Mouse (Mus musculus) heart, embryonic 13.5 days (tissue): ENCODE results near the gene Scp2. TPM values are rescaled to one million over a fixed set of nuclear protein-coding genes. Genes with fewer than 3 reads are reported as not detected.
A peak's percentile ranks its signal among the peaks of the same experiment; 100 is the strongest.

Experiments used
- ATAC-seq: fragments of 200-750 bp; cut with Nextera tagmentation; 2 replicates; pipeline ENCODE4 v1.8.0; 2017; ENCODE audit warnings: moderate TSS enrichment; ENCODE audit not compliant: insufficient number of reproducible peaks, low FRiP score, low TSS enrichment; ENCODE audit errors: extremely low read depth
- H3K27ac ChIP-seq: fragments of 300-500 bp; sonication (generic); replicated peaks from 2 replicates; pipeline ENCODE4 v1.5.1; 2015; ENCODE audit warnings: moderate library complexity, mild to moderate bottlenecking, inconsistent platforms
- H3K27me3 ChIP-seq: fragments of 300-500 bp; sonication (generic); replicated peaks from 2 replicates; pipeline ENCODE4 v1.6.1; 2015; ENCODE audit warnings: mild to moderate bottlenecking, inconsistent platforms
- H3K36me3 ChIP-seq: fragments of 300-500 bp; sonication (generic); 2 replicates; pipeline ENCODE4 v1.6.1; 2015; ENCODE audit warnings: mild to moderate bottlenecking, inconsistent platforms
- H3K4me1 ChIP-seq: fragments of 300-500 bp; sonication (generic); 2 replicates; pipeline ENCODE4 v1.6.1; 2015; ENCODE audit warnings: inconsistent platforms
- H3K4me2 ChIP-seq: fragments of 300-500 bp; sonication (generic); 2 replicates; pipeline ENCODE4 v1.6.1; 2015; ENCODE audit warnings: inconsistent platforms, mild to moderate bottlenecking, moderate library complexity
- H3K4me3 ChIP-seq: fragments of 300-500 bp; sonication (generic); 2 replicates; pipeline ENCODE4 v1.5.1; 2015; ENCODE audit warnings: moderate library complexity, mild to moderate bottlenecking, inconsistent platforms
- H3K9ac ChIP-seq: fragments of 300-500 bp; sonication (generic); 2 replicates; pipeline ENCODE4 v1.6.1; 2015; ENCODE audit warnings: inconsistent platforms, mild to moderate bottlenecking, moderate library complexity
- H3K9me3 ChIP-seq: fragments of 300-500 bp; sonication (generic); 2 replicates; pipeline ENCODE4 v1.6.1; 2016; ENCODE audit warnings: inconsistent platforms
- WGBS: fragments of 180-500 bp; shearing (Covaris S2); methylation state at CpG from one replicate; pipeline ENCODE4 v1.1.7; 2015; ENCODE audit warnings: mixed read lengths; 5-methylcytosine and 5-hydroxymethylcytosine counted together
- polyA plus RNA-seq: library from polyadenylated mRNA; unstranded; fragments of >200 nt; fragmentation: Nextera tagmentation; extraction: Ambion mirVana; gene quantifications from 2 replicates; pipeline ENCODE4 v1.2.1, GENCODE M21; 2015

The Scp2 gene
- polyA plus RNA-seq, 1 experiment from 2014 or later: 169 TPM

- H3K9me3 ChIP-seq: peaks cover 8% of the 10 kb centered on the region; the same call in 1 of the 2 replicates
Measured at GRCm38 (mm10) chr4:108016321-108016720, 128.5 kb downstream of the Scp2 start.

GRCm38 (mm10) chr4:108015067-108015765 lies 129.6 kb downstream of the Scp2 start:
- Histone ChIP-seq H3K4me1 (peaks cover 23% of the 10 kb centered on the region), H3K4me3 (no peak overlapping the region), H3K9me3 (peaks cover 3% of the 10 kb centered on the region; the same call in 1 of the 2 replicates), H3K27me3 (peaks cover 6% of the 10 kb centered on the region; the same call in 1 of the 2 replicates), H3K4me2 (no peak overlapping the region), H3K9ac (no peak overlapping the region), H3K27ac (no peak overlapping the region), H3K36me3 (no peaks in the 10 kb centered on the region)
- no peak for ATAC-seq
- WGBS: 65% methylated on average over 14 of the region's 14 CpGs

More at GRCm38 (mm10) chr4:108016321-108016720, 128.5 kb downstream of the Scp2 start:
- Histone ChIP-seq H3K4me3 (no peak overlapping the region), H3K4me1 (peaks cover 23% of the 10 kb centered on the region), H3K9ac (no peak overlapping the region), H3K36me3 (no peaks in the 10 kb centered on the region), H3K4me2 (no peak overlapping the region), H3K27ac (no peak overlapping the region), H3K27me3 (peaks cover 6% of the 10 kb centered on the region; the same call in 1 of the 2 replicates)
- ATAC-seq: no peak
- WGBS: 69% methylated on average over 3 of the region's 3 CpGs

GRCm38 (mm10) chr4:108014466-108014865 lies 130.3 kb downstream of the Scp2 start:
- H3K9me3 ChIP-seq: no peaks in the 10 kb centered on the region
- no peak for ATAC-seq
- H3K4me1 ChIP-seq: peaks cover 21% of the 10 kb centered on the region
- 86% methylated on average over 2 of the region's 2 CpGs for WGBS
- H3K4me2 ChIP-seq: no peak overlapping the region
- peaks cover 6% of the 10 kb centered on the region for H3K27me3 ChIP-seq
- H3K36me3 ChIP-seq: no peaks in the 10 kb centered on the region
- H3K27ac ChIP-seq: no peak overlapping the region
- no peak overlapping the region for H3K4me3 ChIP-seq
- H3K9ac ChIP-seq: no peak overlapping the region

- H3K9me3 ChIP-seq: no peaks in the 10 kb centered on the region
- WGBS: 49% methylated on average over 8 of the region's 8 CpGs
- ATAC-seq: no peak
- no peak overlapping the region for H3K9ac ChIP-seq
- H3K4me3 ChIP-seq: no peak overlapping the region
- peaks cover 17% of the 10 kb centered on the region for H3K27me3 ChIP-seq
- H3K4me2 ChIP-seq: no peak overlapping the region
- H3K36me3 ChIP-seq: no peaks in the 10 kb centered on the region
- peaks cover 14% of the 10 kb centered on the region for H3K4me1 ChIP-seq
- H3K27ac ChIP-seq: no peak overlapping the region
Measured at GRCm38 (mm10) chr4:108008541-108008940, 136.3 kb downstream of the Scp2 start.

- no peak overlapping the region for H3K27ac ChIP-seq
- peaks cover 17% of the 10 kb centered on the region for H3K27me3 ChIP-seq
- no peak overlapping the region for H3K9ac ChIP-seq
- no peak overlapping the region for H3K4me2 ChIP-seq
- whole genome bisulfite sequencing: 72% methylated on average over 7 of the region's 7 CpGs
- H3K4me1 ChIP-seq: peaks cover 14% of the 10 kb centered on the region
- H3K4me3 ChIP-seq: no peak overlapping the region
- H3K9me3 ChIP-seq: no peaks in the 10 kb centered on the region
- H3K36me3 ChIP-seq: no peaks in the 10 kb centered on the region
- no peak for ATAC-seq
Measured at GRCm38 (mm10) chr4:108007532-108008103, 137.2 kb downstream of the Scp2 start.

- Histone ChIP-seq H3K4me2 (no peak overlapping the region), H3K9ac (0 out of 2 replicates have a peak overlapping the region, but pooled peaks have one; percentile 28), H3K4me3 (no peak overlapping the region), H3K4me1 (peaks cover 14% of the 10 kb centered on the region), H3K27me3 (peaks cover 17% of the 10 kb centered on the region), H3K27ac (0 out of 2 replicates have a peak overlapping the region, but pooled peaks have one; percentile 9), H3K36me3 (no peaks in the 10 kb centered on the region), H3K9me3 (no peaks in the 10 kb centered on the region)
- 50% methylated on average over 7 of the region's 7 CpGs for WGBS
- ATAC-seq: no peak
Measured at GRCm38 (mm10) chr4:108005328-108005727, 139.5 kb downstream of the Scp2 start.

GRCm38 (mm10) chr4:107999380-107999779 lies 145.4 kb downstream of the Scp2 start:
- Histone ChIP-seq H3K4me1 (peaks cover 12% of the 10 kb centered on the region), H3K4me3 (no peak overlapping the region), H3K9me3 (peaks cover 7% of the 10 kb centered on the region; the same call in 1 of the 2 replicates), H3K4me2 (0 out of 2 replicates have a peak overlapping the region, but pooled peaks have one; percentile 19), H3K9ac (no peak overlapping the region), H3K27ac (no peak overlapping the region), H3K27me3 (peaks cover 5% of the 10 kb centered on the region; the same call in 1 of the 2 replicates), H3K36me3 (no peaks in the 10 kb centered on the region)
- 73% methylated on average over 1 of the region's 1 CpGs for WGBS
- ATAC-seq: no peak

- H3K27me3 ChIP-seq: peaks cover 4% of the 10 kb centered on the region; the same call in 1 of the 2 replicates
- H3K36me3 ChIP-seq: no peaks in the 10 kb centered on the region
- peak overlapping the region; percentile 19; the same call in 1 of the 2 replicates for H3K4me2 ChIP-seq
- H3K9ac ChIP-seq: no peak overlapping the region
- WGBS: 28% methylated on average over 11 of the region's 11 CpGs
- ATAC-seq: no peak
- peaks cover 7% of the 10 kb centered on the region; the same call in 1 of the 2 replicates for H3K9me3 ChIP-seq
- no peak overlapping the region for H3K27ac ChIP-seq
- peaks cover 12% of the 10 kb centered on the region for H3K4me1 ChIP-seq
- H3K4me3 ChIP-seq: no peak overlapping the region
Measured at GRCm38 (mm10) chr4:107998641-107999332, 146.0 kb downstream of the Scp2 start.

GRCm38 (mm10) chr4:107996418-107996986 lies 148.3 kb downstream of the Scp2 start:
- Histone ChIP-seq H3K9me3 (peaks cover 7% of the 10 kb centered on the region; the same call in 1 of the 2 replicates), H3K9ac (no peak overlapping the region), H3K4me3 (no peak overlapping the region), H3K27ac (no peak overlapping the region), H3K4me1 (peaks cover 20% of the 10 kb centered on the region), H3K36me3 (no peaks in the 10 kb centered on the region), H3K27me3 (peaks cover 17% of the 10 kb centered on the region), H3K4me2 (no peak overlapping the region)
- 95% methylated on average over 9 of the region's 9 CpGs for WGBS
- ATAC-seq: no peak

GRCm38 (mm10) chr4:107995727-107996126 lies 149.1 kb downstream of the Scp2 start:
- peaks cover 7% of the 10 kb centered on the region; the same call in 1 of the 2 replicates for H3K9me3 ChIP-seq
- no peak for ATAC-seq
- WGBS: 76% methylated on average over 6 of the region's 6 CpGs

GRCm38 (mm10) chr4:107995011-107995410 lies 149.8 kb downstream of the Scp2 start:
- H3K4me3 ChIP-seq: no peak overlapping the region
- H3K36me3 ChIP-seq: no peaks in the 10 kb centered on the region
- H3K9ac ChIP-seq: no peak overlapping the region
- H3K4me1 ChIP-seq: peaks cover 24% of the 10 kb centered on the region
- 75% methylated on average over 6 of the region's 6 CpGs for WGBS
- peaks cover 17% of the 10 kb centered on the region for H3K27me3 ChIP-seq
- no peak for ATAC-seq
- H3K4me2 ChIP-seq: no peak overlapping the region
- no peak overlapping the region for H3K27ac ChIP-seq
- peaks cover 7% of the 10 kb centered on the region; the same call in 1 of the 2 replicates for H3K9me3 ChIP-seq

More at GRCm38 (mm10) chr4:107995727-107996126, 149.1 kb downstream of the Scp2 start:
- Histone ChIP-seq H3K4me1 (peaks cover 24% of the 10 kb centered on the region), H3K4me2 (no peak overlapping the region), H3K27ac (no peak overlapping the region), H3K4me3 (no peak overlapping the region), H3K9ac (no peak overlapping the region), H3K36me3 (no peaks in the 10 kb centered on the region), H3K27me3 (peaks cover 17% of the 10 kb centered on the region)
